Mouse (Mus musculus): ENCODE results near the gene Ltbp3.

Ltbp3 gene

GRCm38 (mm10) chr19:5787920-5788319 lies 47.2 kb downstream of the Ltbp3 start:
- ChIA-PET POLR2A (interaction anchor here (0.8 to 19.0 kb wide), 61 partner anchors 10 to 482 kb away, joined by 3 to 4129 read pairs (median 7); partner anchors contain the start of genes Frmd8 (in 3 of the 4), Slc25a45 (in 3 of the 4), Tigd3 (in 3 of the 4) and Capn1 (in 2 of the 4)), CTCF (interaction anchor here (0.6 to 10.7 kb wide), 90 partner anchors 10 to 1480 kb away, joined by 3 to 308 read pairs (median 10); partner anchors contain the start of genes Frmd8 (in 3 of the 4), Slc25a45 (in 3 of the 4), Tigd3 (in 3 of the 4) and Ap5b1 (in 1 of the 4))

GRCm38 (mm10) chr19:5788620-5789019 lies 47.9 kb downstream of the Ltbp3 start:
- CTCF ChIA-PET, result interaction anchor here (0.6 to 10.7 kb wide), 22 partner anchors 29 to 737 kb away, joined by 3 to 308 read pairs (median 12); partner anchors contain the start of genes Cdc42ep2 (in 1 of the 4), Frmd8 (in 1 of the 4), Slc25a45 (in 1 of the 4) and Tigd3 (in 1 of the 4)
- POLR2A ChIA-PET, result interaction anchor here (0.7 to 19.0 kb wide), 24 partner anchors 10 to 339 kb away, joined by 3 to 4129 read pairs (median 26); partner anchors contain the start of genes Frmd8 (in 2 of the 4), Slc25a45 (in 2 of the 4), Cfl1 (in 1 of the 4) and Mus81 (in 1 of the 4)

DNA sequence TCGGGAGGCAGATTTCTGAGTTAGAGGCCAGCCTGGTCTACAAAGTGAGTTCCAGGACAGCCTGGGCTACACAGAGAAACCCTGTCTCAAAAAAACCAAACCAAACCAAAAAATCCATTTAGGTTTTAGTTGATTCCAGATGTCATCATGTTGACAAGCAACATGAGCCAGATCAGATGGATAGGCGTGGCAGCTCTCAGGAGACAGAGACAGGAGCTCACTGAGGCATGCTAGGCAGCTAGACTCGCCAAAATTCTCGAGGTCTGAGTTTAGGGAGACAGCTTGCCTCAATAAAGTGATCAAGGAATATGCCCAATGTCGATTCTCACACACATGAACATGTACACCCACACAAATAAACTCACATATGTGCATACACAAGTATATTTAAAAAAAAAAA lies 48.4 kb downstream of the Ltbp3 start:
- ChIA-PET CTCF (interaction anchor here (0.6 to 10.7 kb wide), 21 partner anchors 10 to 738 kb away, joined by 3 to 308 read pairs (median 4); partner anchors contain the start of genes Cdc42ep2 (in 1 of the 4), Frmd8 (in 1 of the 4) and Slc25a45 (in 1 of the 4)), POLR2A (interaction anchor here in 3 of 4 experiments (0.6 to 19.0 kb wide), 22 partner anchors 10 to 338 kb away, joined by 3 to 4129 read pairs (median 26); partner anchors contain the start of genes Frmd8 (in 2 of the 3), Mus81 (in 2 of the 3), Slc25a45 (in 2 of the 3) and Tigd3 (in 2 of the 3))

DNA sequence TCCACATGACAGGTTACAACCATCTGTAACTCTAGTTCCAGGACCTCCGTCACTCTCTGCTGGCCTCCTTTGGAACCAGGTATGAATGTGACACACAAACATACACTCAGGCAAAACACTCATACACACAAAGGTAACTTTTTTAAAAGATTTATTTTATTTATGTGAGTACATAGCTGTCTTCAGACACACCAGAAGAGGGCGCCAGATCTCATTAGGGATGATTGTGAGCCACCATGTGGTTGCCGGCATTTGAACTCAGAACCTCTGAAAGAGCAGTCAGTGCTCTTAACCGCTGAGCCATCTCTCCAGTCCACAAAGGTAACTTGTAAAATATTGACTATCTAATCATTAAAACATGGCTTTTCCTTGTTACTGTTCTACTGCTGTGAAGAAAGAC lies 50.6 kb downstream of the Ltbp3 start:
- CTCF ChIA-PET, result interaction anchor here (0.6 to 10.7 kb wide), 15 partner anchors 17 to 340 kb away, joined by 3 to 308 read pairs (median 3); partner anchors contain the start of genes Cdc42ep2 (in 1 of the 4), Frmd8 (in 1 of the 4) and Slc25a45 (in 1 of the 4)
- POLR2A ChIA-PET, result interaction anchor here (0.6 to 19.0 kb wide), 25 partner anchors 8 to 304 kb away, joined by 3 to 4129 read pairs (median 10); partner anchors contain the start of genes Cfl1 (in 1 of the 4), Fam89b (in 1 of the 4), Frmd8 (in 1 of the 4) and Kat5 (in 1 of the 4)

GRCm38 (mm10) chr19:5793116-5793515 lies 52.4 kb downstream of the Ltbp3 start:
- ChIA-PET POLR2A (interaction anchor here (0.6 to 19.0 kb wide), 52 partner anchors 6 to 580 kb away, joined by 3 to 4129 read pairs (median 6); partner anchors contain the start of genes Frmd8 (in 3 of the 4), Slc25a45 (in 3 of the 4), Tigd3 (in 2 of the 4) and Ccdc85b (in 1 of the 4)), CTCF (interaction anchor here (0.6 to 10.7 kb wide), 57 partner anchors 9 to 483 kb away, joined by 3 to 308 read pairs (median 4); partner anchors contain the start of genes Slc25a45 (in 3 of the 4), Frmd8 (in 2 of the 4), Tigd3 (in 2 of the 4) and Capn1 (in 1 of the 4))

DNA sequence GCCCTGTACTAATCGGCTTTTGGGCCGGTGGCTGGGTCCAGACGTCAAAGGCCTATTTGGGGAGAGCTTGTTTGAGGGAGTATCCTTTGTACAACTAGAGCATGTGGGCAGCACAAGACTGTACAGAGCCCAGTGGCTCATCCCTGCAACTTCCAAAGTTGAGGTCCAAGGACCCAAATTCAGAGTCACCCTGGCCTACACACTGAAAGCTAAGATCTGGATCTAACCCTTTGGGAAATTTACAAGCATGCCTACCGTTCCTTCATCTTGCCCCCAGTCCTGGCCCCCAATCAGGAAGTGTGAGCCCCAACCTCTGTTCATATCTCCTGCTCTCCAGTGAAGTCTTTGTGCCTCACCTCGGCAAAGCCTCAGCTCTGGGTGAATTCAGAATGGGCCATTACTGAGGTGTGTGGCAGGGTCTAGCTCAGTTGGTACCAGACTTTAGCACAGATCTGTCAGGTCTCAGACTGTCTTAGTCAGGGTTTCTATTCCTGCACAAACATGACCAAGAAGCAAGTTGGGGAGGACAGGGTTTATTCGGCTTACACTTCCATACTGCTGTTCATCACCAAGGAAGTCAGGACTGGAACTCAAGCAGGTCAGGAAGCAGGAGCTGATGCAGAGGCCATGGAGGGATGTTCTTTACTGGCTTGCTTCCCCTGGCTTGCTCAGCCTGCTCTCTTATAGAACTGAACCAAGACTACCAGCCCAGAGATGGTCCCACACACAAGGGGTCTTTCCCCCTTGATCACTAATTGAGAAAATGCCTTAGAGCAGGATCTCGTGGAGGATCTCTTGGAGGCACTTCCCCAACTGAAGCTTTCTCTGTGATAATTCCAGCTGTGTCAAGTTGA lies 53.4 kb downstream of the Ltbp3 start:
- ChIA-PET CTCF (interaction anchor here (0.6 to 10.7 kb wide), 40 partner anchors 8 to 482 kb away, joined by 3 to 308 read pairs (median 5); partner anchors contain the start of genes Frmd8 (in 2 of the 4), Slc25a45 (in 2 of the 4), Tigd3 (in 2 of the 4) and Capn1 (in 1 of the 4)), POLR2A (interaction anchor here (0.6 to 19.0 kb wide), 69 partner anchors 3 to 447 kb away, joined by 3 to 4129 read pairs (median 5); partner anchors contain the start of genes Frmd8 (in 3 of the 4), Slc25a45 (in 3 of the 4), Tigd3 (in 3 of the 4) and Cfl1 (in 2 of the 4))

DNA sequence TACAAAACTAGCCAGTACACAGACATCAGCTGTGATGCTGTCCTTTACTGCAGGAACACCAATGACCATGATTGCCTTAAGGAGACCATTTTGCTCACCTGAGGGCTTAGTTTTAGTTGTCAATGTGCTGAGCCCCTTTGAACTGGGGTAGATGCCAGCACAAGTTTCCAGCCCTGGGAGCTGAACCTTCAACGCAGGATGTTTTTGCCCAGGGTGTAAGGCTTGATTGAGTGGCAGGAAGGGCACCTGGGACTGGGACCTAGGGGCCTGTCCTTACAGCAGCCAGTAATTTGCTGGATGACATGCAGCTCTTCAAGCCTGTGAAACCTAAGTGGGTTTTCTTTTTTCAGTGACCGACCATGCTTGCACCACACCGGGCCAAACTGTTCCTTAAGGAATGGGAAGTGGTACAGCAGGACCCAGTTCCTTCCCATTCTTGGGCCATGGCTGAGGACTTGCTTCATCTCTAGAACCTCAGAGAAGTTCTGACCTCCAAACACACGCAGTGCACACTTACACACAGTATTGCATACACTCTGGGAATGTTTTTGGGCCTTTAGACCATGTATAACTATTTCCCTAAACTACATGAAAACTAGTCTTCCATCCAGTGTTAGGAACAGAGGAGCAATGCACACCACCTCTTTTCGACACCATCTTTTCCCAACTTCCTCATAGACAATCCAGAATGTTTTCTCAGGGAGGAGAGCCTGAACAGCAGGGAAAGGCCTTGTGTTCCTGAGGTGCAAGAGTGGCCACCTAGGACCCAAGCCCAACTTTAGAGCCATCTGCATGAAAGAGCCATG lies 54.3 kb downstream of the Ltbp3 start:
- ChIA-PET CTCF (interaction anchor here in 3 of 4 experiments (0.6 to 10.7 kb wide), 11 partner anchors 8 to 192 kb away, joined by 3 to 308 read pairs (median 12); partner anchors contain the start of genes Frmd8 (in 1 of the 3) and Slc25a45 (in 1 of the 3)), POLR2A (interaction anchor here (0.5 to 19.0 kb wide), 66 partner anchors 4 to 475 kb away, joined by 3 to 4129 read pairs (median 6); partner anchors contain the start of genes Frmd8 (in 3 of the 4), Slc25a45 (in 3 of the 4), Tigd3 (in 3 of the 4) and Atg2a (in 2 of the 4))

DNA sequence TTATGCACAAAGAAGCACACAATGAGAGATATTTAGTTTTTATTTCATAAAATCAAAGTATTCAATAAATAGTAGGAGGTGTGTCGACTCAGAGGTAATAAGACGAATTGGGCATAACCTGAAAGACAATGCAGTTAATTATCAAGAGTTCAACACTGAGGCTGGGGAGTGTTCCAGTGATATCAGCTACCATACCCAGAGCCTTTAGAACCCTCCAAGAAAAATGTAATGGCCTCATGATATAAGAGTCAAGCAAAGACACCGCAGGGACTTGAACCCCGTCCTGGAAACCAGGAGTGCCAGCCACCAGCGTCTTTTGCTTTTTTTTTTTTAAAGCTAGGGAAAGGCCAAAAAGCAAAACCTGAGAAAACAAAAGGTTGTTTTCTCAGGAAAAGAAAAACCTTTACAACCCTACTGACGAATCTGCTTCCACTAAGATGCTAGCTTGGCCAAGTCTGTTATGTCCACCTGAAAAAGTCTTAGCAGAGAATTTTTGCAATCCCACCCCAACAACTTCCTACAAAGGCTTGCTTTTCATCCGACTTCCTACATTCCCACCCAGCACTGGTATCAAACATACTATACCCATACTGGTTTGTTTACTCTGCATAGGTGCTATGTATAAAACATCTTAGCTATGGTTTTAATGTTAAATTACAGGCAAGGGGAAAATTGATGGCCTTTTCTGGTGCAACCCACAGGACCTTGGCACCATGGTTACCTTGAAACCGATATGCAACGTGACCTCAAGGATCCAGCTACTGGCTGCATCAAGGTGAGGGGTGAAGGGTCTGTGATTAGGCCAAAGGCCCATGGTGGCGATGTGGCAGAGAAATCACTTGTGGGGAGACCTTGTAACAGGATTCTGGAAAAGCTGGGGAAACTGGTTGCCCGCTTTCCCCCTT lies 55.2 kb downstream of the Ltbp3 start:
- ChIA-PET CTCF (interaction anchor here (0.6 to 10.7 kb wide), 10 partner anchors 9 to 160 kb away, joined by 3 to 308 read pairs (median 4); partner anchors contain the start of genes Frmd8 (in 1 of the 4) and Slc25a45 (in 1 of the 4)), POLR2A (interaction anchor here (0.5 to 19.0 kb wide), 68 partner anchors 4 to 1805 kb away, joined by 3 to 4129 read pairs (median 6); partner anchors contain the start of genes Frmd8 (in 3 of the 4), Tigd3 (in 3 of the 4), Cfl1 (in 2 of the 4) and Scyl1 (in 2 of the 4))

DNA sequence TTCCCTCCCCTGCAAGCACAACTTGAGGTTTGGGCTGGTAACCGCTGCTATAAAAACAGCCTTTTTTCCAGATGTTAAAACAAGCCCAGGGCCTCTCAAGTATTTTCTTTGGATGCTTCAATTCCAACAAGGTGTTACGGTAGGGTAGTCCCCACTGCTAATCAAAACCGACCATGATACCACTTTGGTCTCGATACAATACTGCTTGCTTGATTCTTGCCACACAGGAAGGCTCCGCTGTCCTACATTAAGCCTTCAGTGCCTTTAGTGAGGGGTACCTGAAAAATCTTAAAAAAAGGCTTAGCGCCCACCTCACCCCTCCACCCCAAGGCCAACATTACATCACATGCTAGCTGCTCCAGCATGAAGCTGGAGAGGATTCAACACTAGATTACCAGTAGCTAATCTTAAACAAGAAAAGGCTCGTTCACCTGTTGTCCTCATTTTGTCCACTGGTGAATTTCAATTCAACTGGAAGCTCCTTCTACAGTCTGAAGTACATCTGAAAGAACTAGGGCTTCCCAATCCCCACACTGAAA lies 55.9 kb downstream of the Ltbp3 start:
- ChIA-PET POLR2A (interaction anchor here (0.7 to 19.0 kb wide), 54 partner anchors 3 to 488 kb away, joined by 3 to 4129 read pairs (median 7); partner anchors contain the start of genes Frmd8 (in 3 of the 4), Slc25a45 (in 3 of the 4), Tigd3 (in 3 of the 4) and Cfl1 (in 2 of the 4)), CTCF (interaction anchor here in 2 of 4 experiments (0.9 to 10.7 kb wide), 10 partner anchors 9 to 249 kb away, joined by 3 to 308 read pairs (median 4); partner anchors contain the start of genes Frmd8 (in 1 of the 2) and Slc25a45 (in 1 of the 2))

DNA sequence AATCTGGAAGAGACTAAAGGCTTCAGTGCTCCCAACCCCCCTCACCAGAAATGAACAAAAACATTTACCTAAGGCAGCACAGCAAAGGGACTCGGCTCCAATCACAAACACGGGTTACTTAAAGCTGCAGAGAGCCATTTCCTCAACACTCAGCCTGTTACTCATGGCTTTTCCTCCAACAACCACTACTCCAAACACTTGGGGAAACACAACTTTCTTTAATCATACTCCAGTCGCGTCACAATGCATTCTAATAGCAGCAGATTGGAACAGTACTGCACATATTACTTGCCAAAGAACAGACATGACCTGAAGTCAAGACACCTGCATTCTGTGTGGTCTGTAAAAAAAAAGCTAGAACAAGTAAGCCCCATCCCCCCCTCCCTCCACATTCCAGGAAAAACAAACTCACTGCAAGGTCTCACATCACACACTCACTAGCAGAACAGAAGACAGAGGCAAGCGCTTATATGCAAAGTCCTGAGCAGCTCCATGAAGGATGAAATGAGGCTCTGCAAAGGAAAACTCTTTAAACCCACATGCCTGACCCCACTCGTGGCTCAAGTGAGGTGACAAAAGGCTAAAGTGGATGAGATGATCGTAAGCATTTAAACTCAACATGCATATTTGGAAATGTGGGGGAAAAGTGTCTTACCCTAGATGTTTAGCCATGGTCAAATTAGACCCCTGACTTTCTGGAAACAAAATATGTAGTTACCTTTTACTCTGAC lies 56.8 kb downstream of the Ltbp3 start:
- CTCF ChIA-PET, result interaction anchor here in 2 of 4 experiments (1.0 to 2.4 kb wide), 7 partner anchors 11 to 248 kb away, joined by 3 to 16 read pairs (median 4); no protein-coding TSS in a partner anchor
- POLR2A ChIA-PET, result interaction anchor here (0.6 to 19.0 kb wide), 37 partner anchors 6 to 444 kb away, joined by 3 to 4129 read pairs (median 10); partner anchors contain the start of genes Frmd8 (in 3 of the 4), Slc25a45 (in 3 of the 4), Tigd3 (in 2 of the 4) and Atg2a (in 1 of the 4)

- ChIA-PET POLR2A (interaction anchor here (0.5 to 19.0 kb wide), 49 partner anchors 8 to 711 kb away, joined by 3 to 4129 read pairs (median 6); partner anchors contain the start of genes Frmd8 (in 3 of the 4), Tigd3 (in 3 of the 4), Cdc42ep2 (in 2 of the 4) and Sac3d1 (in 2 of the 4)), CTCF (interaction anchor here (0.7 to 2.3 kb wide), 8 partner anchors 12 to 51 kb away, joined by 3 to 8 read pairs (median 4); no protein-coding TSS in a partner anchor)
Observed at GRCm38 (mm10) chr19:5798700-5799479, 58.2 kb downstream of the Ltbp3 start.

DNA sequence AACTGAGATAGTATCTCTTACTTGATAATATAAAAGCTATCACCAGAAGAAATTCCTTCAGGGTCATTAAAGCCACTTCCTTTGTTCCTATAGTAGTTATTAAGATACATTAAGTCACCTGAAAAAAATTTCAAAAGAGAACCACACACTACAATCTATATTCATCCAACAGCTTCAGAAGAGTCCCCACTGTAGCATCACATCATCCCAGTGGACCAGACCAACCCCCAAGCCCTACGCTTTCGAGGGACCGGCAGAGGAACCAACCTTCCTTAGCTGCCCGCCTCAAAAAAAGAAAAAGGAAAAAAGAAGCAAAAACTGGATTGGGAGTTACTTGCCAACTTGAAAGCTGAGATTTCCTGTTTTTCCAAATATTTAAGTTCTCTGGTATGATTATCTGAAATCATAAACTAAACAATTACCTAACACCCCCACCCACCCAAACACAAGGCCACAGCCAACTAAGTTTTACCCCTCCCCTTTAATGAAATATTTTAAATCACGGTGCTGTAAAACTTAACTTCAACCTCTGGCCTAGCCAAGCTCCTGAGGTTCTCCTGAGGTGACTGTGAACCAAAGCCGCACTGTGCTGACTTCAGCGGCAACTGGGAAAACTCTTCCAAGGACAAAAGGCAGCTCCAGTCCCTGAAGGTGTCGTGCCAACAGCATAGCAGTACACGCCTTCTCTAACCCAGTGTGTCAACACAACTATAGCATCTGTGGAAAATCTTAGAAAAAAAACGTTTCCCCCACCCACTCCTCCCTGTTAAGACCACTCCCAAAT lies 59.1 kb downstream of the Ltbp3 start:
- ChIA-PET POLR2A (interaction anchor here (0.5 to 19.0 kb wide), 68 partner anchors 9 to 1466 kb away, joined by 3 to 4129 read pairs (median 4); partner anchors contain the start of genes Cdc42ep2 (in 3 of the 4), Frmd8 (in 3 of the 4), Tigd3 (in 3 of the 4) and Cfl1 (in 2 of the 4)), CTCF (interaction anchor here (0.6 to 2.3 kb wide), 7 partner anchors 12 to 50 kb away, joined by 3 to 8 read pairs (median 4); no protein-coding TSS in a partner anchor)

All from embryonic stem cell, embryonic (primary cell).